Mouse (Mus musculus): ENCODE results near the gene Slc38a1. TPM values are rescaled to one million over a fixed set of nuclear protein-coding genes. Genes with fewer than 3 reads are reported as not detected.
A peak's percentile ranks its signal among the peaks of the same experiment; 100 is the strongest.

Slc38a1 gene
- 69.7 and 70.4 TPM in 2 replicates for polyA plus RNA-seq (2015; fragmentation: Nextera tagmentation; extraction: Ambion mirVana)

DNA sequence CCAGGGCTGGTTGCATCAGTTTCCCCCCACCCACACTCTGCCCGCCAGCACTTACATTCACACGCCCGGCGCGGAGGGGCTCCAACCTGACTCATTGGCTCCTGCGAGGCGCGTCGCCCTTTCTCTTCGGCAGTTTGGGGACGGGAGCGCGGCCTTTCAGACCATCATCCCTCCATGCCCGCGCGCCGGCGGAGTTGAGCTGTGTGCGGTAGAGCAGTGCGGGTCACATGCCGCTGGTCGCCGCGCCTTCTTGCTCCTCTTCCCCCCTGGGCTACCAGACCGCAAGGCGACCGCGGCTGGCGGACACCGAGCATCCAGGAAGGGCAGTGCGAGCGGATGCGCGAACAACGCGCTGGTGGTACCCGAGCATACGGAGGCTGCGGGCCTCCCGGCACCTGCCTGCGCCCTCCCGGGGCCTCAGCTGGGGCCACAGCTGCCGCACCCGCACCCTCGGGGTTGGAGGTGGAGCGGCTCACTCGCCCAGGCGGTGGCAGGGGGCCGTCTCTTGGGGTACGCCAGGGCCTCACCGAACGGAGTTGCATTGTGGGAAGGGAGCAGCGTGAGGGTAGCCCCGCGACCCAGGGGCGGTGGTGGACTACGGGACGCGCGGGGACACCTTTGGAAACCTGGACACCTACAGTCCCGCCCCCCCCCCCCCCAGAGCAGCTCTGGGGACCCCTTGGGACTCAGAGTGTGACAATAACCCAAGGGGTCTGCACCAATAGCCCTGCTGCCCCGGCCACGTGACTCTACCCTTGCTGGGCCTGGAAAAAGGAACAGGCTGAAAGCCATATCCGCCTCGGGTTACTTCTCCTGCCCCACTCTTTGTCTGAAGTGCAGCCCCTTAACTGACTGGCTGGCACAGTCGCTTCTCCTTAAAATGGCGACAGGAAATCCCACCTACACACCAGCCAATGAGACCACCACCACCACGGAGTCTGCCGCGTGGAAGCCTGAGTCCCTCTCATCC is at the start of gene Slc38a1:
Gene Slc38a1 (minus strand): TSS at position 478 of the 970 bp plus-strand sequence.
- peak; percentile 51 for ATAC-seq (ENCODE audit: extremely low read depth, insufficient number of reproducible peaks, low FRiP score, low TSS enrichment)
- no peaks in the 10 kb centered on the region for H3K9me3 ChIP-seq
- H3K36me3 ChIP-seq = peaks cover 15% of the 10 kb centered on the region
- peak within 1 kb of the TSS; percentile 87 for H3K4me2 ChIP-seq
- H3K4me1 ChIP-seq = peaks cover 38% of the 10 kb centered on the region
- H3K4me3 ChIP-seq = peak within 1 kb of the TSS; percentile 89
- peak within 1 kb of the TSS; percentile 99 for H3K27ac ChIP-seq (replicated peaks)
- H3K9ac ChIP-seq = peak within 1 kb of the TSS; percentile 98
- under 1% methylated on average over 69 of the region's 70 CpGs for WGBS
- no peaks in the 10 kb centered on the region for H3K27me3 ChIP-seq (replicated peaks)

- Histone ChIP-seq H3K4me2 (no peak overlapping the region; the same call in 1 of the 2 replicates), H3K27ac (replicated peaks) (0 out of 2 replicates have a peak overlapping the region, but pooled peaks have one; percentile 100), H3K36me3 (peaks cover 96% of the 10 kb centered on the region), H3K4me1 (peaks cover 67% of the 10 kb centered on the region), H3K27me3 (replicated peaks) (no peaks in the 10 kb centered on the region), H3K4me3 (0 out of 2 replicates have a peak overlapping the region, but pooled peaks have one; percentile 1), H3K9me3 (no peaks in the 10 kb centered on the region), H3K9ac (peak overlapping the region; percentile 100; the same call in 1 of the 2 replicates)
- WGBS = 92% methylated on average over 11 of the region's 11 CpGs
- no peak for ATAC-seq (ENCODE audit: extremely low read depth, insufficient number of reproducible peaks, low FRiP score, low TSS enrichment)
These were observed 49.7 kb upstream of the Slc38a1 start for GRCm38 (mm10) chr15:96692401-96692800.

DNA sequence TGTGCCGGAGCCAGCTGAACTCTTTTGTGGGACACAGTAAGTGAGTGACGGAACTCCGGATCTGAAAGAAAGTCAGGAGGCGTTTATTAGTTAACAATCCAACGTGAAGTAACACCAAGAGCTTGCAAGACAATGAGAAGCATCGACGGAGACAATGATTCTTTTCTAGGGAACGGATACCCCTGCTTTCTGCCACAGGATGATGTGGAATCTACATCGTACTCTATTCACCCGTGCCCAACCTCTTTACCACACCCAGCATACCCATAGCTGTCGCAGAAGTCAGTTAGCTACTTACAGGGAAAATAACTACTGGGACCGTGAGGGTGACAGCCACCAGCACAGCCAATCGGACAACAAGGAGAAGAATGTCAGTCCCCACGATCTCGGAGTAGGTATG is 48.7 kb upstream of the Slc38a1 start:
- H3K27ac ChIP-seq (replicated peaks) = no peak overlapping the region
- H3K36me3 ChIP-seq = peaks cover 93% of the 10 kb centered on the region
- WGBS = 86% methylated on average over 15 of the region's 15 CpGs
- H3K9ac ChIP-seq = no peak overlapping the region
- no peak for ATAC-seq (ENCODE audit: extremely low read depth, insufficient number of reproducible peaks, low FRiP score, low TSS enrichment)
- no peak overlapping the region for H3K4me2 ChIP-seq
- H3K27me3 ChIP-seq (replicated peaks) = no peaks in the 10 kb centered on the region
- H3K4me3 ChIP-seq = no peak overlapping the region
- H3K4me1 ChIP-seq = peaks cover 57% of the 10 kb centered on the region
- no peaks in the 10 kb centered on the region for H3K9me3 ChIP-seq

DNA sequence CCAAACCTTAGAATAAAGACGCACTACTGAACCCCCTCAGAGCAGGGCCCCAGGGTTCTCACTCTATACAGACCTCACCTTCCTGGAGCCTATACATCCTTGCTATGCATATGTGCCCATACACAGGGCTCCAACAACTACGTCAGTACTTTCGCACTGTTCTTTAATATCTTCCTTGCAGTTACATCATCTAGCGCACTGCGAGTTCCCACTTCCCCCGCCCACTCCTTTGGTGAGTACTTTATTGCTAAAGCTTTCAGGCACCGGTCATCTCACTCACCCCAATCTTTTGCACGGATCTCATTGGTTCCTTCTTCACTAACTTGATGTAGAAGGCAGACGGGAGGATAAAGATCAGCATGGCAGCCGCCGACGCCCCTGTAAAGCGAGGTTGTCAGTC is 48.1 kb upstream of the Slc38a1 start:
- Histone ChIP-seq H3K36me3 (peaks cover 88% of the 10 kb centered on the region), H3K27ac (replicated peaks) (no peak overlapping the region; the same call in 1 of the 2 replicates), H3K27me3 (replicated peaks) (no peaks in the 10 kb centered on the region), H3K9me3 (no peaks in the 10 kb centered on the region), H3K4me1 (peaks cover 51% of the 10 kb centered on the region), H3K4me2 (no peak overlapping the region), H3K4me3 (no peak overlapping the region), H3K9ac (0 out of 2 replicates have a peak overlapping the region, but pooled peaks have one; percentile 1)
- no peak for ATAC-seq (ENCODE audit: extremely low read depth, insufficient number of reproducible peaks, low FRiP score, low TSS enrichment)
- WGBS = 91% methylated on average over 13 of the region's 13 CpGs

DNA sequence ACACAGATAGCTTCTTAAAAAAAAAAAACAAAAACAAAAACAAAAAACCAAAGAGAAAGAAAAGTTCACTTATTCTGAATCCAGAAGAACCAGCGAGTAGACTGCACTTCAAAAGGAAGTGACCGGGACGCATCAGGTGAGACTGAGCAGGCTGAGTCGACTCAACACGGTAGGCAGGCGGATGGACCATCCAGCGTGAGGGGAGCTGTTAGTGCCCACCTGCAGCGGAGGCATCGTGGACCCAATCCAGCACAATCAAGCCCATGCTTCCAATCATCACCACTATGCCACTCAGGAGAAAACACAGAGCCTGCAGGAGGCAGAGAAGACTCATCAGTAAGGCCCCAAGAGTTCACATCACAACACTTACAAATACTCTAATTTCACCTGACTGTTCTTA is 47.2 kb upstream of the Slc38a1 start:
- Histone ChIP-seq H3K4me3 (no peak overlapping the region), H3K27ac (replicated peaks) (no peak overlapping the region), H3K4me1 (peaks cover 46% of the 10 kb centered on the region), H3K27me3 (replicated peaks) (no peaks in the 10 kb centered on the region), H3K9ac (no peak overlapping the region), H3K36me3 (peaks cover 79% of the 10 kb centered on the region), H3K9me3 (no peaks in the 10 kb centered on the region), H3K4me2 (no peak overlapping the region)
- no peak for ATAC-seq (ENCODE audit: extremely low read depth, insufficient number of reproducible peaks, low FRiP score, low TSS enrichment)
- 77% methylated on average over 9 of the region's 9 CpGs for WGBS

DNA sequence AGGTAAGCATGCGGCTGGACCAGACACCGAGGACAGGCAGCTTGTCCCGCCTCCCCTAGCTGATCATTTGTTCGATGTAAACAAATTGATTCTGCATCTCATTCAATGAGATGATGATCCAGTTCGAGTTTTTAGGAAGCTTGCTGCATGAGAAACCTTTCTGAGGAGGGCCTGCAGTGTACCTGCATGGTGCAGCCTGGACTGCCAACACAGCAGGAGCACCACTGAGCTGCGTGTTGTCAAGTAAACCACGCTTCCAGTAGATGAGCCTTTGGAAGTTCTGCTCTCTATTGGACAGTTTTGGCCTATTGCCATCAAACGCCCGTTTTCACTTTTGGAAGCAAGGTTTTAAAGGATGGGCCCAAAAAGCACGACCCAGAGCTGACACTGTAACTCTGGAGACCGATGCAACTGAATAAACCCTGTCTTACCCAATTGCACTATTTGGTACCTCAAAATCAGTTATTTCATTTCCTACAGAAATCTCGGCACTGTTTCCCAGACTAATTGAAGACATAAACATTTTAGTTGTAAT is 46.1 kb upstream of the Slc38a1 start:
- no peak overlapping the region for H3K4me3 ChIP-seq
- ATAC-seq (ENCODE audit: extremely low read depth, insufficient number of reproducible peaks, low FRiP score, low TSS enrichment) = no peak
- H3K9ac ChIP-seq = no peak overlapping the region
- H3K4me1 ChIP-seq = peaks cover 44% of the 10 kb centered on the region
- WGBS = 87% methylated on average over 12 of the region's 12 CpGs
- H3K27ac ChIP-seq (replicated peaks) = no peak overlapping the region
- no peaks in the 10 kb centered on the region for H3K27me3 ChIP-seq (replicated peaks)
- no peak overlapping the region for H3K4me2 ChIP-seq
- no peaks in the 10 kb centered on the region for H3K9me3 ChIP-seq
- peaks cover 68% of the 10 kb centered on the region for H3K36me3 ChIP-seq

GRCm38 (mm10) chr15:96688036-96688435 is 45.3 kb upstream of the Slc38a1 start:
- no peaks in the 10 kb centered on the region for H3K27me3 ChIP-seq (replicated peaks)
- no peak overlapping the region for H3K4me3 ChIP-seq
- H3K27ac ChIP-seq (replicated peaks) = no peak overlapping the region
- no peak for ATAC-seq (ENCODE audit: extremely low read depth, insufficient number of reproducible peaks, low FRiP score, low TSS enrichment)
- H3K9me3 ChIP-seq = no peaks in the 10 kb centered on the region
- 69% methylated on average over 6 of the region's 6 CpGs for WGBS
- no peak overlapping the region for H3K4me2 ChIP-seq
- H3K36me3 ChIP-seq = peaks cover 60% of the 10 kb centered on the region
- no peak overlapping the region for H3K9ac ChIP-seq
- H3K4me1 ChIP-seq = peaks cover 36% of the 10 kb centered on the region

- Histone ChIP-seq H3K36me3 (peaks cover 53% of the 10 kb centered on the region), H3K27me3 (replicated peaks) (no peaks in the 10 kb centered on the region), H3K4me3 (no peak overlapping the region), H3K4me2 (no peak overlapping the region), H3K9me3 (no peaks in the 10 kb centered on the region), H3K4me1 (peaks cover 29% of the 10 kb centered on the region), H3K9ac (no peak overlapping the region), H3K27ac (replicated peaks) (no peak overlapping the region)
- 48% methylated on average over 1 of the region's 1 CpGs for WGBS
- no peak for ATAC-seq (ENCODE audit: extremely low read depth, insufficient number of reproducible peaks, low FRiP score, low TSS enrichment)
These were observed 44.7 kb upstream of the Slc38a1 start for GRCm38 (mm10) chr15:96687366-96687765.

DNA sequence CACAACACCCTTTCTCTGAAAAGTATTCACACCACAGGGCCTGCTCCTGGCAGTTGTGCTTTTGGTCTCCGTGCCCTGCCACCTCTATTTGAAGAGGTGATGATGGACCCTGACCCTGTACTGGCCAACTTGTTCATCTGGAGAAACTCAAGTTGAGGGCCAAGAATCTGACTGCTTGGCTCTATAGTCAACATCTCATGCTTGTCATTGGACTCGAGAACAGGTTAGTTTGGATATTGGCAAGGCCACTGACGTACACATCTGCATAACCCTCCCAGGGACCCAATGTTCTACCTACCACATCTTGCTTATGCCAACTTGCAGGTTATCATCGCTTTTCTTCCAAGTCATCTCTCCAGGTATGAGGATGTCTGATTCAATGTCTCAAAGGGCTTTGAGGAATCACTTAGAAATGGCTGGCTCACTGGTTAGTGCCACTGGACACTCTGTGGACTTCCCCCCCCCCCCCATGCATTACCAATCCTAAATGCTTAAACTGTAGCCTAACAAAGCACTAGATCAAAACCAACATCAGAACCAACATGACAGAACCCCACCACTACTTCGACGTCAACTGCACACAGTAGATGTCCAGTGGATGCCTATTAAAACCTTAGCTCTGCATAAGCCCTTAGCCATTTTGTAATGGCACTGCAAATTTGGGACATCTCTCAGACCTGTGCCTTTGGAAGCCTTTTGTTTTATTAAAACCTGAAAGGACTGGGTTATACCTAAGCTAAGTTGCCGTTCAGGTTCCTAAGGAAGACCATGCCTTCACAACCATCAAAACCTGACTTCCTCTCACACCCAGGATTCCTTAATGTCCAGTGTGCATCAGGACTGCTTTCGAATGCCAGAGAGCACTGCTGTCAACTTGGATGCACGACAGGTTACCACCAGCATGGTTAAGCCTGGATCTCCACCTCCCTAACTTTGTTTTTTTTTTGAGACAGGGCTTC is 43.8 kb upstream of the Slc38a1 start:
- H3K9me3 ChIP-seq = no peaks in the 10 kb centered on the region
- no peak overlapping the region for H3K4me3 ChIP-seq
- peaks cover 44% of the 10 kb centered on the region for H3K36me3 ChIP-seq
- H3K27me3 ChIP-seq (replicated peaks) = no peaks in the 10 kb centered on the region
- ATAC-seq (ENCODE audit: extremely low read depth, insufficient number of reproducible peaks, low FRiP score, low TSS enrichment) = no peak
- no peak overlapping the region for H3K4me2 ChIP-seq
- no peak overlapping the region for H3K9ac ChIP-seq
- no peak overlapping the region; the same call in 1 of the 2 replicates for H3K27ac ChIP-seq (replicated peaks)
- WGBS = 70% methylated on average over 9 of the region's 9 CpGs
- peaks cover 24% of the 10 kb centered on the region for H3K4me1 ChIP-seq

- ATAC-seq (ENCODE audit: extremely low read depth, insufficient number of reproducible peaks, low FRiP score, low TSS enrichment) = no peak
- no peak overlapping the region for H3K4me2 ChIP-seq
- H3K4me3 ChIP-seq = no peak overlapping the region
- H3K9ac ChIP-seq = no peak overlapping the region
- peaks cover 16% of the 10 kb centered on the region for H3K4me1 ChIP-seq
- no peak overlapping the region; the same call in 1 of the 2 replicates for H3K27ac ChIP-seq (replicated peaks)
- peaks cover 32% of the 10 kb centered on the region for H3K36me3 ChIP-seq
- H3K9me3 ChIP-seq = no peaks in the 10 kb centered on the region
- H3K27me3 ChIP-seq (replicated peaks) = no peaks in the 10 kb centered on the region
- WGBS = 70% methylated on average over 6 of the region's 6 CpGs
These were observed 42.6 kb upstream of the Slc38a1 start for GRCm38 (mm10) chr15:96685273-96685672.

All from heart, embryonic 13.5 days (tissue).